Mouse (Mus musculus): ENCODE data around the gene Itpr2. TPM values are rescaled to one million over a fixed set of nuclear protein-coding genes. Genes with fewer than 3 reads are reported as not detected.
A peak's percentile ranks its signal among the peaks of the same experiment; 100 is the strongest.

Itpr2 gene
- total RNA-seq (2015; ENCODE audit: low replicate concordance): 1.9 and 8.6 TPM in 2 replicates
- 8.1 and 8.4 TPM in 2 replicates for total RNA-seq (2017; ENCODE audit: low replicate concordance)

DNA sequence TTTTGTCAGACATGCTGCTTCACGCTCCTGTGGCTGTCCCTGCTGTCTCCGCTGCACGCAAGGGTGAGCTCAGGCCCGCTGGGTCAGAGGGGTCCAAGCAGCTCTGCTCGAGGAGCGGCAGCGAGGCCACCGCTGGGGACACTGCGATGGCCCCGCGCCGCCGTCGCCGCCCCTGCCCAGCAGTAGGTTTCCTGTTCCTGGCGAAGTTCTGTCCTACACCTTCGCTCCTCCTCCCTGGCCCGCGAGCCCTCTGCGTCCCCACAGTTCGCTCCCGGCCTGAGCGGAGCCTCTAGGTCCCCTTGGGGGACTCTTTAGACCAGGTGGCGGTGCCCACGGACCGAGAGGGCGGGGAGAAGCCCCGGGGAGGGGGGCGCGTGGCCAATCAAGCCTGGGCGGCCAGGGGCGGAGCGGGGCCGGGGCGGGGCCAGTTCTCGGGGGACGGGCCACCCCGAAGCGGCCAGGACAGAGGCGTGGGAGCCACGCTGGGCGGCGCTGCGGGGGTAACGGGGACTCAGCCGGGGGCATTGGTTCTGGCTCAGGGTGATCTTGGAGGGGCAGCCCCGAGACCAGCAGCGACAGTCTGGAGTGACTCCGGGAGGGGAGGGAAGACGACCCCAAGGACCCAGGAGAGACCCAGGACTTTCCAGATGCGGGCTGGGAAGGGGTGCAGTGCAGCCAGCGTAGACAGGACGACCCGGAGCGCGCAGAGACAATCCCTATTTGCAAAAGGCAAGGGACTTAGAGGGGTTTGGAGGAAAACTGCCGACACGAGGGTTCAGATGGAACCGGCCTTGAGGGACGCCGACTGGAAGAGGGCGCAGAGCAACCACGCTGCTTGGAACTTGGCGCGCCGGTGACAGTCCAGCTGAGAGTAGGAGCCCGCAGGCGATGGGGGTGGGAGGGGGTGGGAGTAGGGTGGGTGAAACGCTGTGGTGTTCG, at the start of gene Itpr2:
Gene Itpr2, minus strand, starts transcription at position 358 of the 939 bp plus-strand sequence.
- peak; percentile 40; the same call in 1 of the 2 replicates for ATAC-seq (replicated peaks; ENCODE audit: low FRiP score, poor library complexity, severe bottlenecking)

DNA sequence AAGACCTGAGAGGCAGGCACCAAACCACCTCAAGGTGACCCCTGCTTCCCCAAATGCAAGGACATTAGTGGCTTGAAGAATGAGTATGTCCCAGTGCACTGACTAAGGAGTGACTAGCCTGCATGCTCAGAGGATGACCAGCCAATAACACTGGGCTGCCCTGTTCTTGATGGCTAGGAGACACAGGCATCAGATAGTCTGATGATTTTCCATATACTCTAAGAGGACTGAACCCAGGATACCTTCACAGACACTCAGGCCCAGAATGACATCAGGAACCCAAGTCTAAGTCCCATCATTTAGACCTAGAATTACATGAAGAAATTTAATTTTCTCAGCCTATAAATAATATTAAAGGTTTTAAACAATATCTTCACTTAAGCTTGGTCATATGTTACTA, 49.3 kb upstream of the Itpr2 start:
- no peak for ATAC-seq (replicated peaks; ENCODE audit: low FRiP score, poor library complexity, severe bottlenecking)

DNA sequence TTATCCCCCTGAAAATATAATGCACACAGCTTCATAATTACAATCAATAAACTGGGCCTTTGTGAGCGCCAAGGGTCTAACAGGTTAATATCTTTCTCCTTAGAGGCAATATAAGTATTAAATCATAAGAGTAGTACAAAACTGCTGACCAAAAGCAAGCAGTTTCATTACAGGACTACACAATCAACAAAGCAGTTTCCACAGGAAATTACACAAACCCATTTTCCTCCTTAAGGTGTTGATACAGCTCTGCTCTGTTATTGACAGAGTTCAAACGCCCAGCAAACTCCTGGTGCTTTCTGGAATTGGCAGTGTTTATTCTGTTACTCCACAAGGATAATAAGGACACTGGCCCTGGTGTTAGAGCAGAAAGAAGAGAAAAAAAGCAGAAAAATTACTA, 48.4 kb upstream of the Itpr2 start:
- no peak for ATAC-seq (replicated peaks; ENCODE audit: low FRiP score, poor library complexity, severe bottlenecking)

DNA sequence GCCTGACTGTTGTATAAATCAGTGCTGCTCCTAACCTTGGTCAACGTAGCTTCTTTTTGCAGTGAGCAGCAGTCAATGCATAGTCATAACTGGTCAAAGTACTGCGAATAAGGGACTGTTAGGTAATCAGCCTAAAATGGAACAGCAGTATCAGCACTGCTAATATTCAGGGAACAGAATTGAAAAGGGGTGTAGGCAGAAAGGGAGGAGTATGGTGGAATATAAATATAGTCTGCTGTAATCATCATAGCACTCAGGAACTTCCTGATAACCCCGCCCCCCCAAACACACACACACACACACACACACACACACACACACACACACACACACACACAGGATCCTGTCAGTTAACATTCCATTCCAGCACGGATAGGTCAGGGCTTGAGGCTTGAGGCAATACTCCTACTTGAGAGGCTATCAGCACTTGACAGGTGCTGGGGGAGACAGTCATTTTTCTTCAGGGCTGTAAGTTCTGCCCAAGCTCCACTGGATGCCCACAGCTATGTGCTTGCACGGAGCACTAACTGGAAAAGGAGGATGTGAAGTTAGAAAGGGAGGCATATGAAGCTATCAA, 43.4 kb upstream of the Itpr2 start:
- ATAC-seq (replicated peaks; ENCODE audit: low FRiP score, poor library complexity, severe bottlenecking): no peak

DNA sequence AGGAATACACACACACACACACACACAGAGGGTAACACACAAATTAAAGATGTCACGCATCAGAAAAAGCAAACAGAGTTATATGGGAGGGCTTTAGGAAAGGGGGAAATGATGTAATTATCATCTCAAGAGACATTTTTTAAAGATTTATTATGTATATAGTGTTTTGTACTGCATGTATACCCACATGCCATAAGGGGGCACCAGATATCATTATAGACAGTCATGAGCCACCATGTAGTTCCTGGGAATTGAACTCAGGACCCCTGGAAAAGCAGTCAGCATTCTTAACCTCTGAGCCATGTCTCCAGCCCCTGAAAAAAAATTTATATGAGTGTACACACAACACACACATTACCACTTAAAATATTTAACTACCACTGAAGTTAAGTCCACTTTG, 42.6 kb upstream of the Itpr2 start:
- no peak for ATAC-seq (replicated peaks; ENCODE audit: low FRiP score, poor library complexity, severe bottlenecking)

DNA sequence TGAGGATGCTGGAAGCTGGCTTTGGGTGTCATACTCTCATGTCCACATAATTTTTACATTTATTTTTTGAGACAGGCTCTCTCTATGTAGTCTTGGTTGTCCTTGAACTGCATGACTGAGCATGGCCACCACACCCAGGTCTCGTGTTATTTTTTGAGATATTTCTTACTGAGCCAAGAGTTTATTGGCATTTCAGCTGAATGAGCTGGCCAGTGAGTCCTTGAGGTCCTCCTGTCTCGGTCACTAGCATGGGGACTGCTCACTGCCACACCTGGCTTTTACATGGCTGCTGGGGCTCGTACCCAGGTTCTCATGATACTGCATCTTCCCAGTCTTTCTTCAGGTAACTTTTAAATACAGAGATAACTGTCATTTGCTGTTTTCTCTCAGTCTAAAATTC, 38.4 kb upstream of the Itpr2 start:
- ATAC-seq (replicated peaks; ENCODE audit: low FRiP score, poor library complexity, severe bottlenecking): no peak

DNA sequence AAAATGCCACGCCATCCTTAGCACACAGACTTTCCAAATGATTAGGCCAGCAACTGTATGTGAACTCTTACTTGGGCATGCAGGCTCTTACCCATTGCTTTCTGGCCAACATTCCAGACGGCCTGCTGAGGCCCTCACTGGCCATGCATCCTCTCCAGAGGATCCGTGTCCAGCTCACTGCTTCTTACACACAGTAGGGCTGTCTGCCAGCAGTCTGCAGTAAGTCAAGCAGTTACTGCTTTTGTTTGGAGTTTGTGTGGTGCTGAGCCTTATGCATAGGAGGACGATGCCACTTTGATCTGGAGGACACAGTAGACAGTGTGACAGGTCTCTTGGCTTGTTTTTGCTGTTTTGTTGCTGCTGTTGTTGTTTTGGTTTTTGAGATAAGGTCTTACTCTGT, 36.6 kb upstream of the Itpr2 start:
- no peak for ATAC-seq (replicated peaks; ENCODE audit: low FRiP score, poor library complexity, severe bottlenecking)

DNA sequence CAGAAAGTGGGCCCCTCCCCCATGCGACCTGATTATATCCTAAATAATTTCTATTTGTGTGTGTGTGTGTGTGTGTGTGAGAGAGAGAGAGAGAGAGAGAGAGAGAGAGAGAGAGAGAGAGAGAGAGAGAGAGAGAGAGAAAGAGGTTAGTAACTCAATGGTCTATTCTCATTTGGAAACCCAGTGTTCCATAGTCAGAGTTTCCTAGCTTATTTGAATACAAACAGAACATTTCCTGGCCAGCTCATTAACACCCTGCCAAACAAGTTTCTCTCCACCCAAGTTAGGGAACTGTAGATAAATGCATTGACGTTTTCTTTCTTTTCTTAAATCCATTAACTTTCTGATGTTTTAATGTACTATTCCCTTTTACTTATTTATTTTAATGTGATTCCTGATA, 36.0 kb upstream of the Itpr2 start:
- no peak for ATAC-seq (replicated peaks; ENCODE audit: low FRiP score, poor library complexity, severe bottlenecking)

DNA sequence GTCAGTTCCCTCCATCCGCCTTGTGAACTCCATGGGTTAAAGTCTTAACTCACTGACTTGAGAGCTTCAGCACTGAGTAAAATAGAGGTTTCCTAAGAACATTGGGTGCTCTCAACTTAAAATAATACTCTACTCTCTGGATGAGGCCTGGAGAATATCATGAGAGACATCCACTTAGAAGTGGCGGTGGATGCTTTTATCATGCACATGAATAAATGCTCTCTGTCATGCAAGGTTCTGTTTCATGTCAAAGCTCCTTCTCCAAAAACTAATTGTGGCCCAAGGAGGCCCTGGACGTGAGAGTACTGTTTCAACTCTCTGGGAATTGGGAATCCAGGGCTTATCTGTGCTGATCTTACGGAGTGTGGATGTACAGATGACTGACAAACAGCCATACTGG, 35.1 kb upstream of the Itpr2 start:
- ATAC-seq (replicated peaks; ENCODE audit: low FRiP score, poor library complexity, severe bottlenecking): no peak

DNA sequence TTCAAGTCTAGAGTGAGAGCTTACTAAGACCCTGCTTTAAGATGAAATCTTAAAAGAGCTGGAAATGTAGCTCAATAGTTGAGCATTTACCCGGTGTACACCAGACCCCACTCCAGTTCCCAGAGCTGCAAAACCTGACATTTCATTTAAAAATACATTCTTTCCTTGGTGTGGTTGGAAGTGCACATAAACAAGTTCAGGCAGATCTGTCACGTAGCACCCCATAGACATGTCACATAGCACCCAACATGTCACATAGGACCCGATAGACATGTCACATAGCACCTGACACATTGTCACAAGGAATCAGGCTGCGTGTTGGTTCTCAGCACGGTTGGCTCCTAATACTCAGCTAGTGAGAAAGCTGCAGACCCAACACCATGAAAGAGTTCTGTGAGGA, 33.5 kb upstream of the Itpr2 start:
- ATAC-seq (replicated peaks; ENCODE audit: low FRiP score, poor library complexity, severe bottlenecking): no peak

DNA sequence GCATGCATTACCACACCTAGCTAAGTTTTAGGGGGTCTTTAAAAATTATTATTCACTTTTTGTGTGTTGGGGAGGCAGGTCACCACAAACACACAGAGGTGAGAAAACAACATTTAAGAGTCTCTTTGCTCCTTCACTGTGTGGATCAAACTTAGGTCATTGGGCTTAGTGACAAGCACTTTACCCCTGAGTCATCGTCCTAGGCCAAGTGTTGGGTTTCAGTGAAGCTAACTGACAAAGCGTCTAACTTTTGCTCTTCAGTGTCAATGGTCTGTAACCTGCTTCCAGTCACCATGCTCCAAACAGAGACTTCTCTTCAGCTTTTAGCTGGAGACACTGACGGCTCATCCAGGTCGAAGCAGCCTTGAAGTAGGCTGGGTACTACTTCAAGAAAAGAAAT, 31.1 kb upstream of the Itpr2 start:
- ATAC-seq (replicated peaks; ENCODE audit: low FRiP score, poor library complexity, severe bottlenecking): no peak

DNA sequence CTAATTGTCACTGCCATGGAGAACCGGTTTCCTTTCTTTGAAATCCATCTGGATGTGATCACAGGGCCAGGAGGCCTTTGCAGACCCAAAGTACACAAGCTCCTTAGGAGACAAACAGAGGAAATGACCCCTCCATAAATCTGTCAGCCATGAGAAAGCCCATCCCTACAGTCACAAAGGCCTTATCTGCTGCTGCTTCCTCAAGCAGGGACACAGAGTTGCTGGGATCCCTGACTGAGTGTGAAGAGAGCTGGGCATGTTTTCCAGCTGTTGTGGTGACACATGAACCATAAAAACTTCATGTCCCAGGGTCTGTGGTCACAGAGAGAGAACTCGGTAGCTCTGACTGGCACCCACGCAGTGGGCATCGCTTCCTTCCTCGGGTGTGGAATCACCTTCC, 28.7 kb upstream of the Itpr2 start:
- ATAC-seq (replicated peaks; ENCODE audit: low FRiP score, poor library complexity, severe bottlenecking): no peak

DNA sequence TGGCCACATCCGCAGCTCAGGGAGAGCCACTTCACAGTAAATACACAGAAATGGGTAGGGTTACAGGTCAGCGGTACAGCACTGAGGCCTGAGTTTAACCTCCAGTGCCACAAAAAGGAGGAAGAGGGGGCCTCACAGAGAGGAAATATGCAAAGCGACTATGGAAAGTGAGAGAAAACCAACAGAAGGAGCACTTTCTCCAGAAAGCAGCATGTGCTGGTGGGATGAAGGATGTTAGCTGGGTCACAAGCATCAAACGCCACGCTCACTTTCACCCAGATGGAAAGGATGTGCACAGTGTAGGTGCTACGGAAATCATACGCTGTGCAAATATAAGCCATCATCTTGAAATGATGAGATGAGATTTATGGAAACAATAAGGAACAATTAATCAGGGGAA, 28.3 kb upstream of the Itpr2 start:
- no peak for ATAC-seq (replicated peaks; ENCODE audit: low FRiP score, poor library complexity, severe bottlenecking)

DNA sequence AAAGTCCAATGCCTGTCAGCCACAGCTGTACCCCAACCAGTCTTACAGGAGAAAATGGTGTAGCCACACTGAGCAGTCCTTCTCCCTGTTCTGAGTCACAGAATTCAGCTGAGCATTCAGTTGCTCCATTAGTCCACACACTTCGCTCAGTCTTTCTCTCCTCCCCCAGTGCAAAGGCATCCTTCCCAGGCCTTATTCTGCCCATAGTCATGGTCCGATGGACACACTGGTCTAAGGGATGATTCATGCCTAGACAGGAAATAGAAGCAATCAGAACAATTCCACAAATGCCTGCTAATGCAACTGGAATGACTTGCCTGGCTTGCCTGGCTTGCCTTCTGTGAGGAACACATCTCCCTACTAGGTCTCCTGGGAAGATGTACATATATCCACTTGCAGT, 25.5 kb upstream of the Itpr2 start:
- no peak for ATAC-seq (replicated peaks; ENCODE audit: low FRiP score, poor library complexity, severe bottlenecking)

DNA sequence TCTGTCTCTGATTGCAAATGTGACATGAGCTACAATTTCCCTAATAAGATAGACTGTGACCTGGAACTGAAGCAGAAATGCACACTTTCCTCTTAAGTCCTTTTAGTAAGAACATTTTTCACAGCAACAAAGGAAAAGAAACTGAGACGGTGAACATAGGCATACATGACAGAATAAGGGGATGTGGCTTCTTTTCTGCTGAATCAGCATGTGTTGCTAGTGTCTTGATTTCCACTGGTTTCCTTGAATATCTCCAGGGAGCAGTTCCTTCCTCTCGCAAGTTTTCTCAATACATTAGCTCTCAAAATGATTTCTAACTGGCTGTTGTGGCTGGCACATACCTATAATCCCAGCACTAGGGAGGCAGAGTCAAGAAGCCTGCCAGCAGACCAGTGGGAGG, 23.5 kb upstream of the Itpr2 start:
- ATAC-seq (replicated peaks; ENCODE audit: low FRiP score, poor library complexity, severe bottlenecking): no peak

DNA sequence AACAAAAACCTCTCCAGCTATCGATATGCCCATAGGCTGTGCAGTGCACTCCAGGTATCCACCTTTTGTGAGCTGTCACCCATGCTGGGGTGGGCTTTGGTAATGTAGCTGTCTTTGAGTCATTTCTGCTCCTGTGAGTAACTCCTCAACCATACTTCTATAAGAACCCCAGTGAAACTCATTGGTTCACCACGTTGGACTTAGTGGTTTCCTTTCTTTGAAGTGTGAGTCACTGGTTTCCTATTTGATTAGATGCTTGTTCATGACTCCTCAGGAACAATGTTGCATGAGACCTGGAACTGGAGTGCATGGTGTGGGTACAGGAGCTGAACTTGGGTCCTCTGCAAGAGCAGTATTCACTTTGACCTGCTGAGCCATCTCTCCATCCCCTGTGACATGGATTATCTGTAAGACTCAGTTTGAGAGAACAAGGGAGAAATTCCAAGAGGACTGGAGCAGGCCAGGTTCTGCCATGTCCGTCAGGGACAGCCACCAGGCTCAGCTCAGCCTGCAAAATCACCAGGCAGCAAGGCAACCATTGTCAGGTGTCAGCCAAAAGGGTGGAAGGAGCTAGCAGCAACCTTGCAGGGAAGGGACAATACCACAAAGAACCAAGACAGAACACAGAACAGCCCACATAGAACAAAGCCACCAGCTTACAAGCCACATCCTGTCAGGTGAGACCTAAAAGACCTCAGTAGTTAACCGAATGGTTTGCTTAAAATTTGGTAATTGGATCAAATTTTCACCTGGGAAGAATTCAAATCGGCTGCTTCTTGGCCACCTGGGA, 19.6 kb upstream of the Itpr2 start:
- no peak for ATAC-seq (replicated peaks; ENCODE audit: low FRiP score, poor library complexity, severe bottlenecking)

DNA sequence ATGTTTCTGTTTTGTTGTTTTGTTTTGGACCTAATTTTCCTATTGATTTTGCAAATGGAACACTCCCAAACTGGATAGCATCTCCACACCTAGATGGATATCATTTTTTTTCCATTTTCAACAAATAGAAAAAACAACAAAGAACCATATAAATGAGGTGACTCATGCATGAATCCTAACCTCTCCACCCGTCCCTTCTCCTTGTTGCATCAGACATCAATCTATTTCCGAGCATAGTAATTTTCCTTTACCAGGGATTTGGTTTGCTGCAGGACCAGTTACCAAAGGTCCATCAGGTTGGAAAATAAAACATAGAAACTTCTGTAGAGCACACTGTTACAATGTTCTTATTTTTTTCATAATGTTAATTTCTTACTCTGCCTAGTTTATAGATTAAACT, 17.0 kb upstream of the Itpr2 start:
- no peak for ATAC-seq (replicated peaks; ENCODE audit: low FRiP score, poor library complexity, severe bottlenecking)

DNA sequence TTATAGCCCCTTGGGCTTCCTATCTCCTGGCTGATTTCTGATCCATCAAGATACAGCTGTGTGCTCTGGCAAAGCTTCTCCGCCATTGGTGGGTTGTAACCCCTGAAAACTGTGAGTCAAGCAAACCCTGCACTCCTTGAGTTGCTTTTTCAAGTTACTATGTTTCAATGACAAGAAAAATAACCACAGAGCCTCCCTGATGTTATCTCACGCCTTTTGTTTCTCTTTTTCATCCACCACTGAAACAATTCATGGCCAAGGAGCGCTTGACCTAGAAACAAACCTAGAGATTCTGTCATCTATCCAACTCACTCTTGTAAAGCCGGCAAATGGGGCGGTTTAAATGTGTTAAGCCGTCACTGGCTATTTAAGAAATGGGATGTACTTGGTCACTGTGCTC, 13.9 kb upstream of the Itpr2 start:
- no peak for ATAC-seq (replicated peaks; ENCODE audit: low FRiP score, poor library complexity, severe bottlenecking)

DNA sequence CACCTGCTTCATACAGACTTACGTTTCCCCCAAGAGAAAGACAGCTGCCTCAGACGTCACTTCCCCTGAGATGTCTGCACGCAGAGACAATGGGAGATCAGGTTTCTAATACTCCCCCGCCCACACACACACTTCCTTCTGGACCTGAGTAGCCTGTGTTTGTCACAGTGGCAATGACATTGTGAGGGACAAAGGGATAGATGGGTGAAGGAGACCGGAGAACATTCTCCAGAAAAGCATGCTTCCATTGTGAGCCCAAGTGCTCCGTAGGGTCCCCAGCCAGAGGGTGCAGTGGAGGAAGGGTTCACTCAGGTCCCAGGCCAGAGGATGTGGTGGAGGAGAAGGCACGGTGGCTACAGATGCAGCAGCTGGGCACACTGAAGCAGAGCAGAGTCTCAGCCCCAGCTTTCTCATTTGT, 12.5 kb upstream of the Itpr2 start:
- ATAC-seq (replicated peaks; ENCODE audit: low FRiP score, poor library complexity, severe bottlenecking): no peak

DNA sequence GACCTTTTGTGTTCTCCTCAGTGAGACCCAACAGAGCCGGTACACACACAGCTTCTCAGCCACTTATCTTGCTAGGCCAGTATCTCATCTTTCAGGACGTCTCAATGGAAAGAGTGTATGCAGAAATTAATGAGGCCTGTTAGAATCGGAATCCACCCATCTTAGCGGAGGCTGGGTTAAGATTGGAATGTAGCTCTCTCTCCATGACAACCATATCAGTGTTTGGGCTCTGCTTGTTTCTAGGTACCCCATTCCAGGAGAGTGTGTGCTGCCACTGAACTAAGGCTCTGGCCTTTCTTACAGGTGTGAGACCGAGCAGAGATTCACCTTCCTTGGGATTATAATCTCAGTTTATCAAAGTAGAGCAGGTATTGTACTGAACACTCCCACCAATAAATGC, 11.9 kb upstream of the Itpr2 start:
- no peak for ATAC-seq (replicated peaks; ENCODE audit: low FRiP score, poor library complexity, severe bottlenecking)

DNA sequence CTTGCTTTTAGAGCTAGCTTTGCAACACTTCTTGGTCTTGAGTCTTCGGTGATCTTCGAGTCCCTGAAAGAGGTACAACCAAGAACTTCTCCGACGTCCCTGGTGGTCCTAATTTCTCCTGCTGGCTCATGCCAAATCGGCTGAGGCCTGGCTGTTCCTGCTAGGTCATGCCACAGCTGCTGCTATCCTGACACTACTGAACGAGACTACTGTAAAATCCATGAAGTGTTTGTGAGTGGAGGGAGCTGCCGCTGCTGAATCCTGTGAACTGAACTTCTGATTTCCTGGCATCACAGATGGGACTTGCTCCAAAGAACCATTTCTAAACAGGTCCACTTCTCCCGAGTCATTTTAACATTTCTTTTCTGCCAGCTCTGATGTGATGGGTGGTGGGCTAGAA, 11.4 kb upstream of the Itpr2 start:
- ATAC-seq (replicated peaks; ENCODE audit: low FRiP score, poor library complexity, severe bottlenecking): no peak

Measured in erythroblast, adult 5-6 weeks (primary cell).